Mouse (Mus musculus): ENCODE measurements at regions not wholly inside any gene's neighbourhood (a gene's known extent, or its start where the extent isn't known, plus 50 kb on each side); places are given as distances from the start of the nearest gene placed in this dataset.

- no peak for DNase-seq
Measured at GRCm38 (mm10) chr8:8376791-8377190, 284.3 kb downstream of the Efnb2 start.

- no peak for DNase-seq
Measured at GRCm38 (mm10) chr8:8376379-8376778, 284.7 kb downstream of the Efnb2 start.

GRCm38 (mm10) chr8:8367282-8367871 is 293.7 kb downstream of the Efnb2 start:
- no peak for DNase-seq

GRCm38 (mm10) chr8:8361941-8362537 is 299.0 kb downstream of the Efnb2 start:
- DNase-seq = no peak

- no peak for DNase-seq
Measured at GRCm38 (mm10) chr8:8360586-8360985, 300.5 kb downstream of the Efnb2 start.

GRCm38 (mm10) chr8:8354977-8355376 is 306.1 kb downstream of the Efnb2 start:
- DNase-seq = no peak

- DNase-seq = no peak
Measured at GRCm38 (mm10) chr8:8344661-8345060, 316.4 kb downstream of the Efnb2 start.

- peak; percentile 92 for DNase-seq
Measured at GRCm38 (mm10) chr8:8335256-8335972, 325.6 kb downstream of the Efnb2 start.

- peak; percentile 97 for DNase-seq
Measured at GRCm38 (mm10) chr8:8334515-8334914, 326.5 kb downstream of the Efnb2 start.

GRCm38 (mm10) chr8:8331249-8331648 is 329.8 kb downstream of the Efnb2 start:
- DNase-seq = peak; percentile 89

- DNase-seq = peak; percentile 95
Measured at GRCm38 (mm10) chr8:8328010-8328666, 332.9 kb downstream of the Efnb2 start.

GRCm38 (mm10) chr8:8326066-8326834 is 334.8 kb downstream of the Efnb2 start:
- peak; percentile 93 for DNase-seq

GRCm38 (mm10) chr8:8325420-8325819 is 335.6 kb downstream of the Efnb2 start:
- DNase-seq = no peak

- DNase-seq = no peak
Measured at GRCm38 (mm10) chr8:8324520-8324919, 336.5 kb downstream of the Efnb2 start.

GRCm38 (mm10) chr8:8308253-8308652 is 352.8 kb downstream of the Efnb2 start:
- no peak for DNase-seq

GRCm38 (mm10) chr8:8307487-8307886 is 353.6 kb downstream of the Efnb2 start:
- peak; percentile 92 for DNase-seq

GRCm38 (mm10) chr8:8299965-8300767 is 360.9 kb downstream of the Efnb2 start:
- peak; percentile 90 for DNase-seq

- DNase-seq = no peak
Measured at GRCm38 (mm10) chr8:8292577-8293247, 368.3 kb downstream of the Efnb2 start.

- DNase-seq = no peak
Measured at GRCm38 (mm10) chr8:8285876-8286275, 375.2 kb downstream of the Efnb2 start.

GRCm38 (mm10) chr8:8274987-8275386 is 386.1 kb downstream of the Efnb2 start:
- no peak for DNase-seq

- no peak for DNase-seq
Measured at GRCm38 (mm10) chr8:8274211-8274641, 386.8 kb downstream of the Efnb2 start.

Measured in heart, adult 11 months (tissue).